Mouse (Mus musculus) B cell, adult (primary cell): ENCODE measurements around the gene Strip1. TPM values are rescaled to one million over a fixed set of nuclear protein-coding genes. Genes with fewer than 3 reads are reported as not detected.

Experiments
- total RNA-seq: library from RNA; stranded (reverse); gene quantifications from 4 replicates; pipeline ENCODE4 v1.2.4, GENCODE M21; 2023; ENCODE audit not compliant: inconsistent age

Strip1 gene
- total RNA-seq, result 48.3 to 54.4 TPM (median 50.9 TPM) in 4 replicates

GRCm38 (mm10) chr3:107631523-107631958 is at the start of gene Strip1:
TSS of gene Strip1 (minus strand) at chr3:107631694.

GRCm38 (mm10) chr3:107630682-107631522 is 592 bp downstream of the Strip1 start, which contains the start of gene Gm10961:
TSS of gene Gm10961 (plus strand) at chr3:107631322.

GRCm38 (mm10) chr3:107594662-107595263 is 36.7 kb downstream of the Strip1 start, which contains the start of gene Alx3:
TSS of gene Alx3 (plus strand) at chr3:107595031.

Other genes with a start within 250 kb of the Strip1 start
- gene Kcnc4, start 172.1 kb downstream of the Strip1 start, total RNA-seq, result not detected in 4 replicates
- gene Slc6a17, start 113.7 kb downstream of the Strip1 start, total RNA-seq, result not detected in 4 replicates
- gene Ubl4b, start 76.6 kb downstream of the Strip1 start, total RNA-seq, result not detected in 4 replicates
- not detected in 4 replicates for gene Alx3, start 36.7 kb downstream of the Strip1 start, total RNA-seq
- gene Gm10961, start 372 bp downstream of the Strip1 start, total RNA-seq, result not detected in 4 replicates
- gene Ahcyl1, start 64.9 kb upstream of the Strip1 start, total RNA-seq, result 66.3 to 72.5 TPM (median 68.1 TPM) in 4 replicates
- gene Csf1, start 128.8 kb upstream of the Strip1 start, total RNA-seq, result 6.3 to 8.0 TPM (median 6.8 TPM) in 4 replicates
- gene Eps8l3, start 245.5 kb upstream of the Strip1 start, total RNA-seq, result not detected in 4 replicates